Mouse (Mus musculus): ENCODE data around the gene Ctrl. TPM values are rescaled to one million over a fixed set of nuclear protein-coding genes. Genes with fewer than 3 reads are reported as not detected.

Gene Ctrl
- total RNA-seq, 2 experiments from 2014 or later = 0.85 to 0.91 TPM

Small RNA genes lying within 50 kb of the gene (microRNA-seq; reads per million reads assigned to microRNA genes)
- gene Mir7074 = 0 reads per million in 2 experiments

Other genes with a start within 250 kb of the Ctrl start
- gene Carmil2, start 247.6 kb downstream of the Ctrl start, total RNA-seq (2021) = 10 to 100 TPM; 48.6 to 52.4 TPM
- gene Acd, start 232.8 kb downstream of the Ctrl start, total RNA-seq (2021) = 10 to 100 TPM; 45.4 to 49.4 TPM
- 10 to 100 TPM; 38.6 to 39.7 TPM for gene Pard6a, start 232.7 kb downstream of the Ctrl start, total RNA-seq (2021)
- not detected for gene 4933405L10Rik, start 226.2 kb downstream of the Ctrl start, total RNA-seq (2021)
- 10 to 100 TPM; 11.3 to 13.2 TPM for gene Enkd1, start 225.7 kb downstream of the Ctrl start, total RNA-seq (2021)
- gene Gfod2, start 175.2 kb downstream of the Ctrl start, total RNA-seq (2021) = 10 to 100 TPM; 25.2 to 30.7 TPM
- gene Ranbp10, start 106.5 kb downstream of the Ctrl start, total RNA-seq (2021) = 10 to 100 TPM; 23.6 to 25.0 TPM
- gene Tsnaxip1, start 106.1 kb downstream of the Ctrl start, total RNA-seq (2021) = under 1 TPM; 0.33 to 0.53 TPM
- 10 to 100 TPM; 23.9 to 25.4 TPM for gene Cenpt, start 80.6 kb downstream of the Ctrl start, total RNA-seq (2021)
- gene Thap11, start 78.7 kb downstream of the Ctrl start, total RNA-seq (2021) = 10 to 100 TPM; 32.1 to 34.2 TPM
- gene Nutf2, start 73.3 kb downstream of the Ctrl start, total RNA-seq (2021) = 10 to 100 TPM; 23.3 to 42.6 TPM
- gene Edc4, start 53.0 kb downstream of the Ctrl start, total RNA-seq (2021) = 10 to 100 TPM; 59.5 to 63.9 TPM
- 1 to 10 TPM in 1 of 2 experiments, under 1 TPM in 1; 0.66 to 1.5 TPM for gene Nrn1l, start 40.3 kb downstream of the Ctrl start, total RNA-seq (2021)
- gene Pskh1, start 33.4 kb downstream of the Ctrl start, total RNA-seq (2021) = 1 to 10 TPM; 8.1 to 8.3 TPM
- gene Psmb10, start 4.6 kb upstream of the Ctrl start, total RNA-seq (2021) = 10 to 100 TPM; 70.2 to 82.5 TPM
- 10 to 100 TPM; 30.1 to 30.7 TPM for gene Lcat, start 9.5 kb upstream of the Ctrl start, total RNA-seq (2021)
- gene Slc12a4, start 32.2 kb upstream of the Ctrl start, total RNA-seq (2021) = 10 to 100 TPM; 28.3 to 32.2 TPM
- not detected for gene Dpep3, start 45.6 kb upstream of the Ctrl start, total RNA-seq (2021)
- gene Dus2, start 57.5 kb upstream of the Ctrl start, total RNA-seq (2021) = 10 to 100 TPM; 20.9 to 21.5 TPM
- gene Dpep2nb, start 72.1 kb upstream of the Ctrl start, total RNA-seq (2021) = not detected
- gene Ddx28, start 78.0 kb upstream of the Ctrl start, total RNA-seq (2021) = 10 to 100 TPM; 12.7 to 14.7 TPM
- gene Nfatc3, start 125.0 kb upstream of the Ctrl start, total RNA-seq (2021) = 1 to 10 TPM; 9.9 TPM
- under 1 TPM in 1 of 2 experiments, not detected in 1; 0.29 TPM for gene Esrp2, start 203.1 kb upstream of the Ctrl start, total RNA-seq (2021)
- 10 to 100 TPM; 18.7 to 20.1 TPM for gene Pla2g15, start 216.5 kb upstream of the Ctrl start, total RNA-seq (2021)
- 10 to 100 TPM; 23.2 to 26.2 TPM for gene Slc7a6, start 235.0 kb upstream of the Ctrl start, total RNA-seq (2021)